Mouse (Mus musculus) left cerebral cortex, postnatal 25 days (tissue): Measurements from ENCODE around the gene Iqgap2. TPM values are rescaled to one million over a fixed set of nuclear protein-coding genes. Genes with fewer than 3 reads are reported as not detected.

ENCODE experiments used
- DNase-seq, 2 experiments: peaks; one replicate each; pipeline ENCODE4 v3.0.0; 2022; ENCODE audit warnings: low spot score in 2 of 2, mixed read lengths in 1 of 2
- intact Hi-C: fragments of 180-260 bp; cut with DNase I; formaldehyde crosslinking; loops from one replicate; pipeline ENCODE4 v1.15.1; 2025
- total RNA-seq, 2 experiments: library from RNA; stranded (reverse); gene quantifications; 2 replicates each; pipeline ENCODE4 v1.2.3; 2021

The Iqgap2 gene
- total RNA-seq, 2 experiments from 2014 or later = 16.8 to 19.0 TPM

- intact Hi-C loops = no loop called here
Observed at GRCm38 (mm10) chr13:95641061-95641986, 250.4 kb downstream of the Iqgap2 start.

GRCm38 (mm10) chr13:95640408-95640807, 251.3 kb downstream of the Iqgap2 start:
- DNase-seq = no peak
- intact Hi-C loops = no loop called here

More at GRCm38 (mm10) chr13:95641061-95641986, 250.4 kb downstream of the Iqgap2 start:
- no peak for DNase-seq

DNA sequence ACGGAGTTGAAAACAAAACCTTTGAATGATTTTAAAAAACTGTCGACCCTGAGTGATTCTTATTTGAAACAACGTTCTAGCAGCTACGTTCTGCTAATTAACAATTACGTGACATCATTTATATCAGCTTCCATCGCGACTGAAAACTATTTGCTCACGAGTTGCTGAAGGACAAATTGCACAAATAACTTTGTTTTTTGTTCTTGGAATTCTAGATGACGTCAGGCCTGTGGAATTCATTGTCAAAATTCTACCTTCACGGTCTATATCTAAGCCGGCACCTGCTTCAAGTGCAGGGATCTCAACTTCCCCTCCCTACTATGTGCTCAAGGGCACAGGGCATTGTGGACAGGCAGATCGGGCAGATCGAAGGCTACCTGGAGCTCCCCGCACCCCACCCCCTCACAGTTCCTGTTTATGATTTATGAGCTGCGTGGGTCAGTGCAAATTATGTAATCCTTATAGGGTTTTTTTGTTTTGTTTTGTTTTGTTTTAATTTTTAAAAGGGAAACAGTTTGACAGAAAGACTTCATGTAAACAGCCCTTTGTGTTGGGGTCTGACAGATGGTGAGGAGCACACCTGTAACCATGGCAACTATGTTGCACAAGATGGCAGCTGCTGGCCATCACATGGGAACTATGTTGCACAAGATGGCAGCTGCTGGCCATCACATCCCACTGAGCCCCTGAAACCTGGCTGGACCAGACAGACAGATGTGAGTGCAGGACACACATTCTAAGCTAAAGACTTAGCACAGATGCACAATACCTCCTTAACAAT, 252.2 kb downstream of the Iqgap2 start:
- no peak for DNase-seq
- intact Hi-C loops = no loop called here

- intact Hi-C loops = no loop called here
- DNase-seq = peak in 1 of 2 experiments; percentile 12
Observed at GRCm38 (mm10) chr13:95638894-95639293, 252.8 kb downstream of the Iqgap2 start.

GRCm38 (mm10) chr13:95637737-95638136, 254.0 kb downstream of the Iqgap2 start:
- intact Hi-C loops = no loop called here
- no peak for DNase-seq

GRCm38 (mm10) chr13:95635301-95635700, 256.4 kb downstream of the Iqgap2 start:
- intact Hi-C loops = no loop called here
- DNase-seq = no peak

GRCm38 (mm10) chr13:95634451-95634850, 257.3 kb downstream of the Iqgap2 start:
- DNase-seq = no peak
- intact Hi-C loops = no loop called here

GRCm38 (mm10) chr13:95633384-95633783, 258.3 kb downstream of the Iqgap2 start:
- intact Hi-C loops = no loop called here
- peak in 1 of 2 experiments; percentile 59 for DNase-seq

GRCm38 (mm10) chr13:95632144-95632543, 259.6 kb downstream of the Iqgap2 start:
- DNase-seq = no peak
- intact Hi-C loops = no loop called here

DNA sequence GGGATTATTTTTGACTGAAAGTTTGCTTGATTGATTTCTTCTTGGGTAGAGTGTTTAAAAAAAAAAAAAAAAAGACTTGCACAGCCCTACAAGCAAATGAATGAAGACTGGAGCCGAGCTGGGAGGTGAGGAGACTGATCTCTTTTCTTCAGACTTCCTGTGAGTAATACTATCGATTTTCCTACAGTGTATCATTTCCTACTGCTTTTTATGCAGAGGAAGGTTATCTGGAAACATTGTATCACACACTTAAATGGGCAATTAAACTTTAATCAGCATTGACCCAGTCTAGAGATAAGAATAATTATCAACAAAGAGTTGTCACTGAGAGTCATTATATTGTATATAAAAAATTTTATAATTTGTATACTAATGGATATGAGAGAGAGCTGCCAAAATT, 261.0 kb downstream of the Iqgap2 start:
- DNase-seq = no peak
- intact Hi-C loops = no loop called here

DNA sequence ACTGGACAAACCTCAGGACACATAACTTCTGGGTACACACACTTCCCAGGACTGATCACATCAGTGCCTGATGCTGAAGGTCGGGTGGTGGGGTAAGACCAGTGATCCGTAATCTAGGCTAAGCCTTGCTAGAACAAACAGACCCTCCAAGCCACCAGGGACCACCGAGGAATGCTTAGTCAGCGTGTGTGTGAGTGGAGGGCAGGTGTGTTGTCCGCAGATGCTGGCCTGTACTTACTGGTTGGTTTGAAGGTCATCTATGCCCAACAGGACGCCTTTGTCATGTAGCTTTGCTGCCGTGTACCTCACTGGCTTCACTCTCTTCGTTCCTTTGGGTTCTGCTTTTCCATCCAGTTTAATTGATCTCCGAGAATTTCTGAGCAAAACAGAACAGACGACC, 262.0 kb downstream of the Iqgap2 start:
- DNase-seq = no peak
- intact Hi-C loops = no loop called here

DNA sequence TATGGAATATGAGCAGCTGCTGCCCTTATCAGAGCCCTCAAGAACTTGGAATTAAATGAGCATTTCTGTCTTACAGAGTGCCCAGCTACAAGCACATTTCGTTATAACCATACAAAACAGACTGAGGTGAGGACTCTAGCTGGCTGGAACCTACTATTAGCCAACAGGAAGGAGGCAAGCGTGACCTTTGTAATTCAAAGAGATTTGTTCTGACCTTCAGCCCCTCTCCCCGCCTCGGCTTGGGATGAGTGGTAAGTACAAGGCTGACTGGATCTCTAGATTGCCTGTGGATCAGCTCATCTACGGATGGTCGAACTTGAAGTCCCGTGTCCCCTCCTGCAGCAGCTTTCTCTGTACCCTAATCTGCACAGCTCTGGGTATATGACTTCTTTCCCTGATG, 265.0 kb downstream of the Iqgap2 start:
- no peak for DNase-seq
- intact Hi-C loops = no loop called here

DNA sequence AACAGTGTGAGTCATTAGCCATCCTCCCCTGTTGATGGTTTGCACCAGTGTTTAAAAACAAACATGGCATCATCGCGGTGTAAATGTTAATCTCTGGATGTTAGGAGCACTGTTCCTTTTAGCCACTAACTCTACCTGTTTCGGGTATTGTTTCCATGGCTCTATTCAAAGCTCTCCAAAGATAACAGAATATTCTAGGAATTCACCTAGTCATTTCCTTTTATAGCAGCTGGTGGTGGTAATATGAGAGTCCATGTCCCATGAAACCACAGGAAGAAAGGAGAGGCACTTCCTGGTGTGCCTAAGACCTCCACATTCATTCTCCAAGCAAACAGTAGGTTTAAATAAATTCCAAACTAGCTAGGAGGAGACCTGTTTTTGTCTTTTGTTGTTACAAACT, 268.7 kb downstream of the Iqgap2 start:
- intact Hi-C loops = no loop called here
- DNase-seq = no peak

- intact Hi-C loops = no loop called here
Observed at GRCm38 (mm10) chr13:95621563-95621962, 270.2 kb downstream of the Iqgap2 start.

GRCm38 (mm10) chr13:95618859-95619258, 272.9 kb downstream of the Iqgap2 start:
- DNase-seq = no peak
- intact Hi-C loops = no loop called here

More at GRCm38 (mm10) chr13:95621563-95621962, 270.2 kb downstream of the Iqgap2 start:
- DNase-seq = no peak

- intact Hi-C loops = no loop called here
- peak; percentile 52 for DNase-seq
Observed at GRCm38 (mm10) chr13:95618309-95618712, 273.4 kb downstream of the Iqgap2 start, which contains the start of gene F2r. TSS of gene F2r (minus strand) at chr13:95618487.

DNA sequence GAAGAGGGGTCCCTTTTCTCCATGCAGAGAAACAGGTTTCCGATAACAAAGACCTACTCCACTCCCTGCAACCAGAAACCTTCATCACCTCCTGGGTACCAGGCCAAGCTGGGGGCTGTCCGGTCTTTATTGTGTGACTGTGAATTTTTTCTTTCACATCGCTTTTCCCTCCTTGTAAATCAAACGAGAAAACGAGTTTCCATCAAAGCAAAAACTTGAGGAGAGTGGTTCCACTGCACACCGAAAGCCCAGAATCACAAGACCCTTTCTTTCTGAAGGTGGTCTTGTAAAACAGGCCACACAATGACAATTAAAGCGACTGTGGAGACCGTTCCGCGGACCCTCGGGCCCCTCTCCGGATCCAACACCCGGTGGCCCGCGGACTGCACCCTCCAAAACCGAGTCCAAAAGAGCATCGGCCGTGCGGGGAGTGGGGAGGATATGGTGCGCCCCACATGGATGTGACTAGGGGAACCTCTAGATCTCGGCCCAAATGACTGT, 274.0 kb downstream of the Iqgap2 start:
- DNase-seq = no peak
- intact Hi-C loops = no loop called here

DNA sequence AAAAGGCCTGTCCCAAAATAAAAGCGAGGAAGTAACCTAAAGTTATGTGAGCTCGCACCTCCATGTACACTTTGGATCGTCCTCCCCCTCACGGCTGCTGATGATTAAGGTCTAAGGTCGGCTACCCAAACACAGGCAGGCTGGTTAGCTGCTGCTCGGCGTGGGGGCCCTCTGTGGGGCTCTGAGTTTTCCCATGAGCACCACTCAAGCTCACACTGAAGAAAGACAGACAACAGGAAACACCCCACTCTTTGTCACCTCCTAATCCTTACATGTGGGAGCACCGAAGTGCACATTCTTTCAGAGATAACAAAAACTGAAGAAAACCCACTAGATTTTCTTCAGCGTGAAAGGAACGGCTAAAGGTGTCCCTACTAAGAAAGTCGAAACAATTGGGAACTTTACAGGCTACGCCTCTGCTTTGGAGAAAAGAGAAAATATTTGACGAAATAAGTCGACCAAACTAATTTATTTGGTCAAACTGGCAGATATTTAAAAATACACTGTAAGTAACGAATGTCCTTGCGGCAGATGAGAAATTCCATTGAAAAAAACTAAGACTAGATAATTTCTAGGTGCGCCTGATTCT, 274.5 kb downstream of the Iqgap2 start:
- intact Hi-C loops = no loop called here
- DNase-seq = no peak

GRCm38 (mm10) chr13:95616512-95616911, 275.2 kb downstream of the Iqgap2 start:
- intact Hi-C loops = no loop called here
- no peak for DNase-seq

GRCm38 (mm10) chr13:95614757-95615156, 277.0 kb downstream of the Iqgap2 start:
- DNase-seq = no peak
- intact Hi-C loops = no loop called here
